Mouse (Mus musculus) neural tube, embryonic 10.5 days (tissue): ENCODE measurements around the gene Patj.
A peak's percentile ranks its signal among the peaks of the same experiment; 100 is the strongest.

Experiments
- DNase-seq: peaks from one replicate; pipeline ENCODE4 v3.0.0-alpha.2; 2017; ENCODE audit warnings: low spot score; ENCODE audit errors: extremely low spot score

Gene Patj

DNA sequence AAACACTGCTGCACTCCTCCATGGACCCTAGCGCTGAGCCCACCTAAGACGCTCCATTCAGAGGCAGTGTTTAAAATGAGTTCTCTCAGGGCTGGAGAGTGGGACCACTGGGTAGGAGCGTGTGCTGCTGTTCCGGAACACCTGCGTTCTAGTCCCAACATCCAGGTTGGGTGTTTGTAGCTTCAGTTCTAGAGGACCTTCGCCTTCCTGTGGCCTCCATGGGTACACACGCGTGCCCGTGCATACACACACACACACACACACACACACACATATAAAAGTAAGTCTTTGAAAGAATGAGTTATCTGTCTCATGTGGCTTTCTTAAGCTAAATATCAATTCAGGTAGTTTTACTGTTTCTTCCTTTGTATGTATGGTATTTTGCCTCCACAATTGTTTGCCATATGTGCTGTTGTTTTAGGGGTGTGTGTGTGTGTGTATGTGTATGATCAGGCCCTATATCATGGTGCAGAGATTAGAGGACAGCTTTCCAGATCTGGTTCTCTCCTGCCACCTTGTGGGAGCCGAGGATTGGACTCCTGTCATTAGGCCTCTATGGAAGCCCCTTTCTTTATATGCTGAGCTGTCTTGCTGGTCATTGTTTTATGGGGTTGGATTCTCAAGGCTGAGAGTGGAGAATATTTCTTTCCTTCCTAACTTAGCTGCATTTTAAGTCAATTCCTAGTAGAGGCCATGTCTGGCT is 49.0 kb downstream of the Patj start:
- DNase-seq, result peak; percentile 48

DNA sequence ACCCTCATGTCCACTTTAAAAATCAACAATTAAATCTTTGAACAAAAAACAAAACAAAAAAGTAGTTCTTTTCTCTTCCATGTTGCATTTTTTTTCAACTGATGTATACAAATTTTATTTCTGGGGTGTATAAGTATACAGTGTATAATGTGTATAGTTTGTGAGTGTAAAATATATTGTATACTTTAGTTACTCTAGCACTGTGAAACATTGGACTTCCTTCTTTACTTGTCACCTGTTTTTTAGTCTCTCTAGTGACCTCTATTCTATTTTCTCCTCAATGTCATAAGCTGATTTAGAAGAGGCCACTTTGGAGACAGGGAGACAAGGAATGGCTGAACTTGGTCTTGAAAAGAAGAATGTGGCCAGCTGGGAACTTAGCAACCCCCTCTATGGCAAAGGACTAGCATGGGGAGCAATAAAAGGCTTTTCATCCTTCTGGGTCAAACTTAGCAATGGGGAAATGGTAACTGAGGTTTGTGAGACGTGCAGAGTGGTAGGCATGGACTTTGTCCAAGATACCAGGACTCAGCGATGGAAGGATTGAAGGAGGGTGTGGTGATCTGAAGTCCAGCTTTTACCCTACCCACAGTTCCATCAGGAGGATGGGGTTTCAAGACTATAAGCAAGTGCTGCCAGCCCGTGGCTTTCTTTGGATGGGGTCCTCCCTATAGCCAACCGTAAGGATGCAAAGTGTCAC is 54.1 kb downstream of the Patj start:
- no peak for DNase-seq

- DNase-seq, result no peak
Observed at GRCm38 (mm10) chr4:98450308-98450707, 54.7 kb downstream of the Patj start.

GRCm38 (mm10) chr4:98450829-98451228 is 55.2 kb downstream of the Patj start:
- no peak for DNase-seq

DNA sequence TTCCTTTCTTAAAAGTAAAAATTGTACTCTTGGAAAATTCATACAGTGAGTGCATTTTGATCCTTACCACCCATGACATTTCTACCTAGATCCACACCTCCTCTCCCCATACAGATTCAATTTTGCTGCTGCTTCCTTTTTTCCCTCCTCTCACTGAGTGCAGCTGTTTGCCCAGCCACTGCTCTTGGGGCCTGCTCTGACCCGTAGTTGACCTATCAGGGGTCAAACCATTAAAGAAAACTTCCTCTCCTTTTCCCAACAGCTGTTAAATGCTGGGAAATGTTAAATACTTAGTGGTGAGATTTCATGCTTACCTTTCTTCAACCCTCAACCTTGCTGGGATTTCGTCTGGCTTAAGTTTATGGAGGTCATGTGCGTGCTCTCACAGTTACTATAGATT is 55.7 kb downstream of the Patj start:
- no peak for DNase-seq

DNA sequence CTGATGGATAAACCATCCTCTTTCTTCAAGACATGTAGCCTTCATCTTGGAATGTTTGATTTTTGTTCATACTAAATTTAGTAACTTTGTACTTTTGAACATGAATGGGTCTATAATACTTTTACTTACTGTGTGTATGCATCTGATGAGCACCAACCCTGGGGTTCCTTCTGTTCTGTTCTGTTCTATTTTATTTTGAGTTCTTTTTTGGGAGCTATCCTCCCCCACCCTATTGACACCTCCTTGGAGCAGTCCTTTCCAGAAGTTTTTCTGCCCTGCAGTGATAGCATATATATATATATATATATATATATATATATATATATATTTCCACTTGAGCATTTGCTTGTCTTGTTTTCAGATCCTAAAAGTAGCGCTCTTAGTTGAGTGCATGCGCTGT is 57.1 kb downstream of the Patj start:
- DNase-seq, result no peak

DNA sequence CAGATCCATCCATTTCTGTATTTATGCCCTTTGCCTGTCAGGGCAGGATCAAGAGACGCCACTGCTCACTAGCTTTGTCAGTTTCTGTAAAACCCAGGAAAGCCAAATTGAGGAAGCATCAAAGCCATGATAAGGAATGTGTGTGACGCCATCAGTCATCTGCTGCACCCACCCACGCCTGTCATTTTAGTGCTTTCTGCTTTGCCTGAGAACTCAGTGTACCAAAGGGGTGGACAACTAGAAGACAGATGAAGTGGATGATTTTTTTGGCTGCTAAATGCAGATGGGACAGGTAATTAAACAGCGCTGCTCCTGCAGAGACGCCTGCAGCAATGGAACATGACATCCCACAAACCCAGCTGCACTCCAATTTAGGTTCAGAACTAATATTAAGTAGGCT is 57.6 kb downstream of the Patj start:
- no peak for DNase-seq

DNA sequence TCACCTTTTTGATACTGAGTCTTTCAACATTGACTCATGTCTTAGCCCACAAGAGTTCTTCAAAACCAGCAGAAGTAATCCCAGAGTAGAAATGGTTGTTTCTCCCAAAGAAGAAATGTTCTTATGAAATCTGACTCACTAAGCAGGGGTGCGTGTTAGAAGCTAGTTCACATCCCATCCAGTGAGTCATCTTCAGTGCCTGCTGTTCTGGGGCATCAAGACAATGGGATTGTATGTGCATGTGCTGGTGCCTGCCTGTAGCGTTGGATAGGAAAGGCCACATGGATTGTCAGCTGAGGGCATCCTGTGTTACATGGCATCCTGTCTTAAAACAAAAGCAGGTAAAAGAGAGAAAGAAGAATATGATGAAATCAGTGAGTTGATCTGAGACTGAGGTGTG is 59.8 kb downstream of the Patj start:
- no peak for DNase-seq

DNA sequence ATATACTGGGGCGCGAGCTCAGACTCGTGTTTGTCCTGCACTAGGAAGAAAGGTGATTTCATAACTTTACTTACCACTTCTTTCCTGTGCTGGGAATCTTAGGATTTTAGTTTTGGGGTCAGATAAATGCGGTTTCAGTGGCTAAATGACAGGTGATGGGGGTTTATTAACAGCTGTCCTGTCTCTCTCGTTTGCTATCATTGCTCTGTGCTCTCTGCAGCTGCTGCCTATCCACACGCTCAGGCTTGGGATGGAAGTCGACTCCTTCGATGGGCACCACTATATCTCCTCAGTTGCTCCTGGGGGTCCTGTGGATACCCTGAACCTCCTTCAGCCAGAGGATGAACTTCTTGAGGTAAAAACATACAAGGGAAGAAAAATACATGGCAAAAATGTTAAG is 60.3 kb downstream of the Patj start:
- DNase-seq, result no peak

DNA sequence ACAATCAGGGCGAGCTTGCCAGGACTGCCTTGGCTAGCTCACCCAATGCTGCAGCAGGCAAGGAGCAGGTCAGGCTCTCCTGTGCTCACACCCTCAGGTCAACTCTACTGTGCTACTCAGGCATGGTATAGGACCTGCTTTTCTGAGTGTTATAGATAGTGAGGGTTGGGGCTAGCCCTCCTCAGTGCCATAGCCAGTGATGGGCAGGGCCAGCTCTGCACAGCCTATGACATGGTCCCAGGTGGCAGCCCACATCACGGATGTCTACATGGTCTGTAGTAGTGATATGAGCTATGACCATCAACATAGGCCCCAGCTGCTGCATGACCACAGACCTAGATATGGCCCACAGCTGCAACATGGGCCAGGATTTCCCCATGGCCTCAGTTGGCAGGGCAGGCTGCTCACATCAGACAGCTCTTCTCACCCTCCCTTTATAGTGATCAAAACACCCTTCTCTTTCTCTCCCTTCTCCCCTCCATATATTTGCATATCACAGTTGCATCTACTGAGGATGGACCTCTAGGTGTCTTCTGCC is 66.3 kb downstream of the Patj start:
- no peak for DNase-seq

GRCm38 (mm10) chr4:98465476-98465875 is 69.9 kb downstream of the Patj start:
- no peak for DNase-seq

GRCm38 (mm10) chr4:98465886-98466285 is 70.3 kb downstream of the Patj start:
- no peak for DNase-seq

DNA sequence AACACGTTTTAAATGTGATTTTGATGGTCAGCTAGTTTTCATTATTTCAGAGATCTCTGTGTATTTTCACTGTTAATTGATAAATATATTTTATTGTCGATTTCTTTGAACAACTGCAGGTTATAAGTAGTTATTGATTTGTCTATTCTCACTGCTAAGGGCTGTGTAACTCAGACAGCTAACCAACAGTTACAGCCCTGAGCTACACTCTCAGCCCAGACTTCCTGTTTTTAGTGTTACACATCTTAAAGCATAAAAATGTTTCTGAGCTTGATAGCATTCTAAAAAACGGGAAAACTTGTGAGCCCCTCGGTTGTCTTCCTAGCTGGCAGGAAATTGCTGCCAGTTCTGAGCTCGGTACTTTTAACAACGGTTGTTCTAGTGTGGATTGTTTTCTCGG is 75.8 kb downstream of the Patj start:
- DNase-seq, result no peak

- DNase-seq, result no peak
Observed at GRCm38 (mm10) chr4:98473491-98473890, 77.9 kb downstream of the Patj start.

DNA sequence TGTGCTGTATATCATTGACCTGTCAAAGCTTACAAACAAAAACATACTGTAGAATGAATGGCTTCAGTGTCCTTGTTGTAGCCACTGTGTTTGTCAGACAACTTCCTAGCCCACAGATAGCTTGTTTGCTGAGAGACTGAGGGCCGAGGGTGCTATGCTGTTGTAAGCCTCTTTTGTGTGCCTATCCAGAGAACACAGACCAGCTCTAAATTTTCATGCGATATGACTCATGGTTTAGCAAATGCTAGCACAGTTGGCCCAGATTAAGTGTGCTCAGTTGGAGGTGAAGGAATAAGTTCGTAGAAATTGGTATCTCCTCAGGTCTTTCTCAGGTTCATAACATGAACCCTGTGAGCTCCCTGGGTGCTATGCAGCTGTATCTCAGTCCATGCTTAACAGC is 82.4 kb downstream of the Patj start:
- no peak for DNase-seq

DNA sequence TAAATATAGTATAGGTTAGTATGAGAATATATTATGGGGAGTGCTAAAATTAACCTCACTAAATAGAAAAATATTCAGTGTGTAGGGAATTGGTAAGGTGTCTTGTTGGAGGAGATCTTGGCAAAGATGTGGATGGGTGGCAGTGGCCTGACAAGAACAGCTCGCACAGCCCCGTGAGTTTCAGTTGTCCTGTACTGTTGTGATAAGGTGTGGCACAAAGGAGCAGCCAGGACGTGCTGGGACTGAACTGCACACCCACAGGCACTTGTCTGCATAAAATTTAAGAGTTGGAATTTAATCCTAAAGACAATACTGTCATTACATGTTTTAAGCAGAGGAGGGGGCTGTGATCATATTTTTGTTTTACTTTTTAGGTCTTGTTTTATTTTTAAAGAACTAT is 90.9 kb downstream of the Patj start:
- no peak for DNase-seq

GRCm38 (mm10) chr4:98486901-98487300 is 91.3 kb downstream of the Patj start:
- DNase-seq, result no peak

- DNase-seq, result no peak
Observed at GRCm38 (mm10) chr4:98489386-98489785, 93.8 kb downstream of the Patj start.

DNA sequence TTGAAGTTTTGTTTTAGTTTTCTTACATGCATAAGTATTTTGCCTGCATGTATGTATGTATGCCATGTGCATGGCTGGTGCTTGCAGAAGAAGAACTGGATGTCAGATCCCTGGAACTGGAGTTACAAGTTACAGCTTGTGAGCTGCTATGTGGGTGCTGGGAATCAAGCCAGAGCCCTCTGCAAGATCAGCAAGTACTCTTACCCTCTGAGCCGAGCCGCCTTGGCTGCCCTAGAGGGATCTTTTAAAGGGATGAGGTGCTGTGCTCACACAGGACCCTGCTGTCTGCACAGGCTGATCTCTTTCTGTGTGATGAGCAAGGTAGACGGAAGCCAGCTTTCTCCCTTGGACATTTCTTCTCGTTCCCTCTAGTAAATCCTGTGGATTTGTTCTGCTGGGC is 102.8 kb downstream of the Patj start:
- DNase-seq, result no peak

DNA sequence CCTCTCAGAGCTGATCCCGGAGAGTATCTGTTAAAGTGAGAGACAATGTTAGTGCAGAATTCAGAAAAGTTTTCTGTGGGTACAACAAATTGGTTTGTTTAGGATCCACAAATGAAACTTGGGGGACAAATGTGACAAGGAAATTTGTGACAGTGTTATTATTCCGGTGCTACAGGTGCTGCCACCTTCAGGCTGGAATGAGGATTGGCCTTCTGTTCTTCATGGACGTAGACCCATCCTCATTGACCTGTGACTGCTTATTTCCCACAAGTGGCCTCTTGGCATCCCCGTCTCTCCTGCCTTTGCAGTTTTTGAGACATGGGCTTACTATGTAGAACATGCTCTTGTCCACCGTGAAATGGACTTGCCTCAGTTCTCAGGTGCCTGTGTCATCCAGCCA is 104.6 kb downstream of the Patj start:
- no peak for DNase-seq

DNA sequence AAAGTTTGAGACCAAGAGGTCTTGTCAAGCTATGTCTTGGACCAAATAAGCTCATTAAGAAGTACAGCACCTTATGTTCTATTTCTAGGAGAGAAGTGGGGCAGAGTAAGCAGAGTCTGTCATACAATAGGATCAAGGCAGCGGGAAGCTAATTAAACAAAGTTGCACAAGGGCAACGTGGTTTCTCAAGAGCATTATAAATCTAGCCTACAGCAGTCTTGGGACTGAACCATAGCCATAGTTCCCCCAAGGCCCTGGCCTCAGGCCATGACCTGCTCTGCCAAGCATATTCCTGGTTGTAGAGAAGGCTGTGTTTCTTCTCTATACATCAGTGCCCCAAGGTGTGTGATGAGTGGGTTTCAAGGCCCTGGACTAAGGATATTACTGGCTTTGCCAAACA is 105.3 kb downstream of the Patj start:
- DNase-seq, result no peak

GRCm38 (mm10) chr4:98504743-98505142 is 109.2 kb downstream of the Patj start:
- DNase-seq, result no peak
